Mouse (Mus musculus): ENCODE data around the gene Itgav. TPM values are rescaled to one million over a fixed set of nuclear protein-coding genes. Genes with fewer than 3 reads are reported as not detected.
A peak's percentile ranks its signal among the peaks of the same experiment; 100 is the strongest.

Gene Itgav
- polyA plus RNA-seq (2015; fragmentation: Nextera tagmentation; extraction: Ambion mirVana), result 54.0 and 58.7 TPM in 2 replicates

- WGBS, result 0% methylated on average over 76 of the region's 84 CpGs
- H3K4me1 ChIP-seq (replicated peaks), result peaks cover 33% of the 10 kb centered on the region
- peak; percentile 96 for ATAC-seq (replicated peaks; ENCODE audit: insufficient number of reproducible peaks, insufficient read depth, low FRiP score, low read depth)
- no peaks in the 10 kb centered on the region for H3K27me3 ChIP-seq
- H3K9ac ChIP-seq, result peak within 1 kb of the TSS; percentile 92
- H3K9me3 ChIP-seq (replicated peaks), result no peaks in the 10 kb centered on the region
- H3K4me3 ChIP-seq, result peak within 1 kb of the TSS; percentile 93
- H3K27ac ChIP-seq, result peak within 1 kb of the TSS; percentile 96
- H3K36me3 ChIP-seq, result no peaks in the 10 kb centered on the region
- H3K4me2 ChIP-seq, result peak within 1 kb of the TSS; percentile 83
These were observed at the start of gene Itgav for GRCm38 (mm10) chr2:83723921-83724826. Gene Itgav (plus strand): TSS chr2:83724397.

- Histone ChIP-seq H3K4me2 (no peak overlapping the region), H3K27ac (no peak overlapping the region), H3K4me3 (no peak overlapping the region), H3K9me3 (replicated peaks) (no peaks in the 10 kb centered on the region), H3K9ac (no peak overlapping the region), H3K36me3 (peaks cover 9% of the 10 kb centered on the region; the same call in 1 of the 2 replicates), H3K4me1 (replicated peaks) (peaks cover 34% of the 10 kb centered on the region), H3K27me3 (no peaks in the 10 kb centered on the region)
- ATAC-seq (replicated peaks; ENCODE audit: insufficient number of reproducible peaks, insufficient read depth, low FRiP score, low read depth), result no peak
- WGBS, result 72% methylated on average over 7 of the region's 7 CpGs
These were observed 49.8 kb upstream of the Itgav start for GRCm38 (mm10) chr2:83674421-83674820.

GRCm38 (mm10) chr2:83674896-83675295, 49.3 kb upstream of the Itgav start:
- Histone ChIP-seq H3K27me3 (no peaks in the 10 kb centered on the region), H3K9me3 (replicated peaks) (no peaks in the 10 kb centered on the region), H3K4me1 (replicated peaks) (peaks cover 34% of the 10 kb centered on the region), H3K27ac (no peak overlapping the region), H3K4me3 (no peak overlapping the region), H3K4me2 (no peak overlapping the region), H3K9ac (no peak overlapping the region), H3K36me3 (peaks cover 9% of the 10 kb centered on the region; the same call in 1 of the 2 replicates)
- no peak for ATAC-seq (replicated peaks; ENCODE audit: insufficient number of reproducible peaks, insufficient read depth, low FRiP score, low read depth)
- 91% methylated on average over 9 of the region's 9 CpGs for WGBS

GRCm38 (mm10) chr2:83675681-83676080, 48.5 kb upstream of the Itgav start:
- no peak for ATAC-seq (replicated peaks; ENCODE audit: insufficient number of reproducible peaks, insufficient read depth, low FRiP score, low read depth)
- peaks cover 34% of the 10 kb centered on the region for H3K4me1 ChIP-seq (replicated peaks)
- H3K9me3 ChIP-seq (replicated peaks), result no peaks in the 10 kb centered on the region
- H3K9ac ChIP-seq, result no peak overlapping the region
- H3K4me2 ChIP-seq, result no peak overlapping the region
- H3K27ac ChIP-seq, result peak overlapping the region; percentile 27; the same call in 1 of the 2 replicates
- H3K36me3 ChIP-seq, result peaks cover 9% of the 10 kb centered on the region; the same call in 1 of the 2 replicates
- H3K4me3 ChIP-seq, result no peak overlapping the region
- H3K27me3 ChIP-seq, result no peaks in the 10 kb centered on the region
- 53% methylated on average over 5 of the region's 5 CpGs for WGBS

GRCm38 (mm10) chr2:83676226-83676870, 47.8 kb upstream of the Itgav start:
- Histone ChIP-seq H3K36me3 (peaks cover 9% of the 10 kb centered on the region; the same call in 1 of the 2 replicates), H3K9me3 (replicated peaks) (no peaks in the 10 kb centered on the region), H3K4me2 (no peak overlapping the region), H3K27me3 (no peaks in the 10 kb centered on the region), H3K27ac (peak overlapping the region; percentile 27), H3K4me1 (replicated peaks) (peaks cover 34% of the 10 kb centered on the region), H3K4me3 (no peak overlapping the region), H3K9ac (no peak overlapping the region)
- ATAC-seq (replicated peaks; ENCODE audit: insufficient number of reproducible peaks, insufficient read depth, low FRiP score, low read depth), result no peak
- 77% methylated on average over 4 of the region's 4 CpGs for WGBS

- H3K36me3 ChIP-seq, result no peaks in the 10 kb centered on the region
- ATAC-seq (replicated peaks; ENCODE audit: insufficient number of reproducible peaks, insufficient read depth, low FRiP score, low read depth), result no peak
- 0 out of 2 replicates have a peak overlapping the region, but pooled peaks have one; percentile 9 for H3K27ac ChIP-seq
These were observed 42.9 kb upstream of the Itgav start for GRCm38 (mm10) chr2:83681332-83681731.

GRCm38 (mm10) chr2:83681785-83682184, 42.4 kb upstream of the Itgav start:
- no peak overlapping the region for H3K9ac ChIP-seq
- 79% methylated on average over 6 of the region's 6 CpGs for WGBS
- no peaks in the 10 kb centered on the region for H3K36me3 ChIP-seq
- no peak for ATAC-seq (replicated peaks; ENCODE audit: insufficient number of reproducible peaks, insufficient read depth, low FRiP score, low read depth)
- H3K27ac ChIP-seq, result no peak overlapping the region
- no peak overlapping the region for H3K4me2 ChIP-seq
- H3K4me3 ChIP-seq, result no peak overlapping the region
- peaks cover 4% of the 10 kb centered on the region; the same call in 1 of the 2 replicates for H3K4me1 ChIP-seq (replicated peaks)
- H3K27me3 ChIP-seq, result no peaks in the 10 kb centered on the region
- H3K9me3 ChIP-seq (replicated peaks), result no peaks in the 10 kb centered on the region

More at GRCm38 (mm10) chr2:83681332-83681731, 42.9 kb upstream of the Itgav start:
- H3K4me3 ChIP-seq, result no peak overlapping the region
- peaks cover 8% of the 10 kb centered on the region; the same call in 1 of the 2 replicates for H3K4me1 ChIP-seq (replicated peaks)
- 68% methylated on average over 8 of the region's 8 CpGs for WGBS
- H3K4me2 ChIP-seq, result no peak overlapping the region
- no peaks in the 10 kb centered on the region for H3K9me3 ChIP-seq (replicated peaks)
- no peak overlapping the region for H3K9ac ChIP-seq
- no peaks in the 10 kb centered on the region for H3K27me3 ChIP-seq

GRCm38 (mm10) chr2:83682282-83682681, 41.9 kb upstream of the Itgav start:
- Histone ChIP-seq H3K4me3 (no peak overlapping the region), H3K4me2 (no peak overlapping the region), H3K27me3 (no peaks in the 10 kb centered on the region), H3K9me3 (replicated peaks) (no peaks in the 10 kb centered on the region), H3K36me3 (no peaks in the 10 kb centered on the region), H3K4me1 (replicated peaks) (no peaks in the 10 kb centered on the region; the same call in 1 of the 2 replicates), H3K9ac (no peak overlapping the region), H3K27ac (peak overlapping the region; percentile 55; the same call in 1 of the 2 replicates)
- 46% methylated on average over 8 of the region's 8 CpGs for WGBS
- no peak for ATAC-seq (replicated peaks; ENCODE audit: insufficient number of reproducible peaks, insufficient read depth, low FRiP score, low read depth)

- Histone ChIP-seq H3K27ac (no peak overlapping the region), H3K4me3 (no peak overlapping the region), H3K27me3 (no peaks in the 10 kb centered on the region), H3K4me1 (replicated peaks) (no peaks in the 10 kb centered on the region; the same call in 1 of the 2 replicates), H3K9me3 (replicated peaks) (no peaks in the 10 kb centered on the region), H3K36me3 (no peaks in the 10 kb centered on the region; the same call in 1 of the 2 replicates), H3K4me2 (no peak overlapping the region), H3K9ac (no peak overlapping the region)
- WGBS, result 72% methylated on average over 9 of the region's 9 CpGs
- no peak for ATAC-seq (replicated peaks; ENCODE audit: insufficient number of reproducible peaks, insufficient read depth, low FRiP score, low read depth)
These were observed 40.3 kb upstream of the Itgav start for GRCm38 (mm10) chr2:83683731-83684519.

- Histone ChIP-seq H3K4me2 (no peak overlapping the region), H3K4me1 (replicated peaks) (no peaks in the 10 kb centered on the region; the same call in 1 of the 2 replicates), H3K36me3 (no peaks in the 10 kb centered on the region; the same call in 1 of the 2 replicates), H3K9me3 (replicated peaks) (no peaks in the 10 kb centered on the region), H3K27me3 (no peaks in the 10 kb centered on the region), H3K4me3 (no peak overlapping the region), H3K9ac (no peak overlapping the region), H3K27ac (no peak overlapping the region)
- WGBS, result 68% methylated on average over 8 of the region's 8 CpGs
- no peak for ATAC-seq (replicated peaks; ENCODE audit: insufficient number of reproducible peaks, insufficient read depth, low FRiP score, low read depth)
These were observed 39.5 kb upstream of the Itgav start for GRCm38 (mm10) chr2:83684691-83685090.

Data from heart, embryonic 15.5 days (tissue).